Mouse (Mus musculus): Measurements from ENCODE around the gene Amt.

DNA sequence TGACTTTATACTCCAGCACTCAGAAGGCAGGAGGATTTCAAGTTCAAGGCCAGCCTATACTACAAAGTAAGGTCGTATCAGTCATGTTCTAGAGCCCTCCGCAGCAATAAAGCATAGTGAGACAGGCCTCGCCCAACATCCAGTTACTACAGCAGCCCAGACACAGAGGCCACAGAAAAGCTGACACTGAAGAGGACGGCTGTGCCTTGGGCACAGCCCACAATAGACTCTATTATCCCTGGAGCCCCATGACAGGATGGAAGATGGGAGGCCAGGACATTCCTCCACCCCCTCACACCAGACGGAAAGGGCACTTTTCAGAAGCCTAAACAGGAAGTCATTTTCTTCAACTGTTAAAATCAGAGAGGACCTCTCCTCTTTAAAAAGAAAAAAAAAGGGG lies 47.7 kb upstream of the Amt start:
- TF ChIP-seq CTCF (IDR thresholded peaks at IDR 0.05; ENCODE audit: control insufficient read depth, insufficient read depth, insufficient replicate concordance, low read depth, low read length) (no peak), POLR2A (IDR thresholded peaks at IDR 0.05; ENCODE audit: control insufficient read depth, low read depth, low read length) (no peak)
